Mouse (Mus musculus): Measurements from ENCODE around the gene Bcar1. TPM values are rescaled to one million over a fixed set of nuclear protein-coding genes. Genes with fewer than 3 reads are reported as not detected.

The Bcar1 gene
- polyA plus RNA-seq, 1 experiment, result 29.5 TPM

- peaks cover 43% of the 10 kb centered on the region for H3K4me1 ChIP-seq (ENCODE audit: control insufficient read depth, insufficient read depth, low read length)
- H3K4me3 ChIP-seq (ENCODE audit: control insufficient read depth, low read depth, low read length), result peak overlapping the region; percentile 88
- no peaks in the 10 kb centered on the region for H3K27me3 ChIP-seq (ENCODE audit: control insufficient read depth, insufficient read depth, low read length)
- no peaks in the 10 kb centered on the region for H3K36me3 ChIP-seq (ENCODE audit: control insufficient read depth, insufficient read depth, low read length)
- TF ChIP-seq CTCF (IDR thresholded peaks at IDR 0.05; ENCODE audit: control insufficient read depth, insufficient read depth, insufficient replicate concordance, low read depth, low read length) (no peak), POLR2A (IDR thresholded peaks at IDR 0.05; ENCODE audit: control insufficient read depth, low read depth, low read length) (no peak)
- peak overlapping the region; percentile 60; the same call in 1 of the 2 replicates for H3K27ac ChIP-seq (ENCODE audit: control insufficient read depth, insufficient read depth, low read depth, low read length)
Measured at GRCm38 (mm10) chr8:111743101-111743791, 363 bp downstream of the Bcar1 start.

- TF ChIP-seq CTCF (IDR thresholded peaks at IDR 0.05; ENCODE audit: control insufficient read depth, insufficient read depth, insufficient replicate concordance, low read depth, low read length) (no peak), POLR2A (IDR thresholded peaks at IDR 0.05; ENCODE audit: control insufficient read depth, low read depth, low read length) (no peak)
- H3K27me3 ChIP-seq (ENCODE audit: control insufficient read depth, insufficient read depth, low read length), result no peaks in the 10 kb centered on the region
- H3K4me3 ChIP-seq (ENCODE audit: control insufficient read depth, low read depth, low read length), result peak overlapping the region; percentile 88
- H3K27ac ChIP-seq (ENCODE audit: control insufficient read depth, insufficient read depth, low read depth, low read length), result no peak overlapping the region; the same call in 1 of the 2 replicates
- H3K4me1 ChIP-seq (ENCODE audit: control insufficient read depth, insufficient read depth, low read length), result peaks cover 43% of the 10 kb centered on the region
- no peaks in the 10 kb centered on the region for H3K36me3 ChIP-seq (ENCODE audit: control insufficient read depth, insufficient read depth, low read length)
Measured at GRCm38 (mm10) chr8:111742261-111743037, 1.2 kb downstream of the Bcar1 start.

- Histone ChIP-seq H3K27me3 (ENCODE audit: control insufficient read depth, insufficient read depth, low read length) (no peaks in the 10 kb centered on the region), H3K36me3 (ENCODE audit: control insufficient read depth, insufficient read depth, low read length) (no peaks in the 10 kb centered on the region), H3K4me1 (ENCODE audit: control insufficient read depth, insufficient read depth, low read length) (peaks cover 37% of the 10 kb centered on the region), H3K4me3 (ENCODE audit: control insufficient read depth, low read depth, low read length) (no peak overlapping the region), H3K27ac (ENCODE audit: control insufficient read depth, insufficient read depth, low read depth, low read length) (no peak overlapping the region)
- no peak for TF ChIP-seq POLR2A (IDR thresholded peaks at IDR 0.05; ENCODE audit: control insufficient read depth, low read depth, low read length)
Measured at GRCm38 (mm10) chr8:111741556-111741955, 2.1 kb downstream of the Bcar1 start.

- peaks cover 37% of the 10 kb centered on the region for H3K4me1 ChIP-seq (ENCODE audit: control insufficient read depth, insufficient read depth, low read length)
- H3K27ac ChIP-seq (ENCODE audit: control insufficient read depth, insufficient read depth, low read depth, low read length), result no peak overlapping the region
- TF ChIP-seq CTCF (IDR thresholded peaks at IDR 0.05; ENCODE audit: control insufficient read depth, insufficient read depth, insufficient replicate concordance, low read depth, low read length) (no peak), POLR2A (IDR thresholded peaks at IDR 0.05; ENCODE audit: control insufficient read depth, low read depth, low read length) (no peak)
- no peaks in the 10 kb centered on the region for H3K36me3 ChIP-seq (ENCODE audit: control insufficient read depth, insufficient read depth, low read length)
- no peaks in the 10 kb centered on the region for H3K27me3 ChIP-seq (ENCODE audit: control insufficient read depth, insufficient read depth, low read length)
- no peak overlapping the region for H3K4me3 ChIP-seq (ENCODE audit: control insufficient read depth, low read depth, low read length)
Measured at GRCm38 (mm10) chr8:111740994-111741393, 2.6 kb downstream of the Bcar1 start.

GRCm38 (mm10) chr8:111740301-111740711 is 3.3 kb downstream of the Bcar1 start:
- H3K36me3 ChIP-seq (ENCODE audit: control insufficient read depth, insufficient read depth, low read length), result no peaks in the 10 kb centered on the region
- H3K27ac ChIP-seq (ENCODE audit: control insufficient read depth, insufficient read depth, low read depth, low read length), result no peak overlapping the region
- peaks cover 32% of the 10 kb centered on the region for H3K4me1 ChIP-seq (ENCODE audit: control insufficient read depth, insufficient read depth, low read length)
- H3K4me3 ChIP-seq (ENCODE audit: control insufficient read depth, low read depth, low read length), result no peak overlapping the region
- no peak for TF ChIP-seq POLR2A (IDR thresholded peaks at IDR 0.05; ENCODE audit: control insufficient read depth, low read depth, low read length)
- no peak for TF ChIP-seq CTCF (IDR thresholded peaks at IDR 0.05; ENCODE audit: control insufficient read depth, insufficient read depth, insufficient replicate concordance, low read depth, low read length)
- H3K27me3 ChIP-seq (ENCODE audit: control insufficient read depth, insufficient read depth, low read length), result no peaks in the 10 kb centered on the region

- Histone ChIP-seq H3K4me1 (ENCODE audit: control insufficient read depth, insufficient read depth, low read length) (peaks cover 26% of the 10 kb centered on the region), H3K27ac (ENCODE audit: control insufficient read depth, insufficient read depth, low read depth, low read length) (no peak overlapping the region), H3K4me3 (ENCODE audit: control insufficient read depth, low read depth, low read length) (no peak overlapping the region), H3K36me3 (ENCODE audit: control insufficient read depth, insufficient read depth, low read length) (no peaks in the 10 kb centered on the region), H3K27me3 (ENCODE audit: control insufficient read depth, insufficient read depth, low read length) (no peaks in the 10 kb centered on the region)
- TF ChIP-seq POLR2A (IDR thresholded peaks at IDR 0.05; ENCODE audit: control insufficient read depth, low read depth, low read length) (no peak), CTCF (IDR thresholded peaks at IDR 0.05; ENCODE audit: control insufficient read depth, insufficient read depth, insufficient replicate concordance, low read depth, low read length) (no peak)
Measured at GRCm38 (mm10) chr8:111739604-111740003, 4.0 kb downstream of the Bcar1 start.

- H3K4me3 ChIP-seq (ENCODE audit: control insufficient read depth, low read depth, low read length), result no peak overlapping the region
- H3K27me3 ChIP-seq (ENCODE audit: control insufficient read depth, insufficient read depth, low read length), result no peaks in the 10 kb centered on the region
- no peak for TF ChIP-seq POLR2A (IDR thresholded peaks at IDR 0.05; ENCODE audit: control insufficient read depth, low read depth, low read length)
- TF ChIP-seq CTCF (IDR thresholded peaks at IDR 0.05; ENCODE audit: control insufficient read depth, insufficient read depth, insufficient replicate concordance, low read depth, low read length), result no peak
- peaks cover 19% of the 10 kb centered on the region for H3K4me1 ChIP-seq (ENCODE audit: control insufficient read depth, insufficient read depth, low read length)
- no peak overlapping the region for H3K27ac ChIP-seq (ENCODE audit: control insufficient read depth, insufficient read depth, low read depth, low read length)
- H3K36me3 ChIP-seq (ENCODE audit: control insufficient read depth, insufficient read depth, low read length), result no peaks in the 10 kb centered on the region
Measured at GRCm38 (mm10) chr8:111738867-111739266, 4.7 kb downstream of the Bcar1 start.

All from testis, adult 2 months (tissue).